Mouse (Mus musculus) kidney, adult 2 months (tissue): ENCODE measurements around the gene Zfp541.

Experiments
- CTCF ChIP-seq: fragments of 200-500 bp; conservative IDR thresholded peaks from 2 replicates; pipeline ENCODE4 v1.5.1; 2011; ENCODE audit warnings: low read depth, mild to moderate bottlenecking, control low read depth, low read length, moderate library complexity, mixed read lengths; ENCODE audit not compliant: insufficient read depth, insufficient read length
- POLR2A ChIP-seq: fragments of 200-500 bp; IDR thresholded peaks from one replicate; pipeline ENCODE4 v1.6.1; 2011; ENCODE audit warnings: low read depth, low read length, control low read depth

DNA sequence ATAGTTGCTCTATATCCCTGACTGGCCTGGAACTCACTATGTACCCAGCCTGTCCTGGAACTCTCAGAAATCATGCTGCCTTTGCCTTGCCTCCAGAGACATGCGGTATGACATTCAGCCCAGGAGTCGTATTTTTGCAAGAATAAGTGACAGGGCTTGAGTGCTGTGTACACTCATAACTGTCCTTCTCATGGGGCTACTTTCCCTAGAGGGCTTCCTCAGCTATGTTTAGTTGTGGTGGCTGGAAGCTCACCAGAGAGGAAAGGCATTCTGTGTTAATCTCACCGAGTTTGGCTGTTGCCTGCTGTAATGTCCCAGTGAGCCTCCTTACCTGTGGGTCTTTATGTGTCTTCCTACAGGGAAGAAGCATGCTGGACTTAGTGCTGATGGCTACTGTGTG is 33.0 kb downstream of the Zfp541 start:
- no peak for TF ChIP-seq CTCF
- no peak for TF ChIP-seq POLR2A
